Mouse (Mus musculus): ENCODE results near the gene Rnf149.
"Not testable (repeated sequence)": the region's sequence is repeated elsewhere in the genome, so short reads cannot be mapped to it uniquely, and the experiment has no call there.

Gene Rnf149

GRCm38 (mm10) chr1:39577253-39577705, at the start of gene Rnf149:
Gene Rnf149, minus strand, starts transcription at chr1:39577405.
- DNase-seq (ENCODE audit: low read depth, low spot score) = peak; percentile 94

GRCm38 (mm10) chr1:39625491-39625890, 48.3 kb upstream of the Rnf149 start:
- DNase-seq (ENCODE audit: low read depth, low spot score) = no peak

GRCm38 (mm10) chr1:39623729-39624128, 46.5 kb upstream of the Rnf149 start:
- no peak for DNase-seq (ENCODE audit: low read depth, low spot score)

- DNase-seq (ENCODE audit: low read depth, low spot score) = no peak
Observed at GRCm38 (mm10) chr1:39623106-39623505, 45.9 kb upstream of the Rnf149 start.

- DNase-seq (ENCODE audit: low read depth, low spot score) = no peak
Observed at GRCm38 (mm10) chr1:39618524-39618923, 41.3 kb upstream of the Rnf149 start.

- DNase-seq (ENCODE audit: low read depth, low spot score) = no peak
Observed at GRCm38 (mm10) chr1:39615526-39615925, 38.3 kb upstream of the Rnf149 start.

DNA sequence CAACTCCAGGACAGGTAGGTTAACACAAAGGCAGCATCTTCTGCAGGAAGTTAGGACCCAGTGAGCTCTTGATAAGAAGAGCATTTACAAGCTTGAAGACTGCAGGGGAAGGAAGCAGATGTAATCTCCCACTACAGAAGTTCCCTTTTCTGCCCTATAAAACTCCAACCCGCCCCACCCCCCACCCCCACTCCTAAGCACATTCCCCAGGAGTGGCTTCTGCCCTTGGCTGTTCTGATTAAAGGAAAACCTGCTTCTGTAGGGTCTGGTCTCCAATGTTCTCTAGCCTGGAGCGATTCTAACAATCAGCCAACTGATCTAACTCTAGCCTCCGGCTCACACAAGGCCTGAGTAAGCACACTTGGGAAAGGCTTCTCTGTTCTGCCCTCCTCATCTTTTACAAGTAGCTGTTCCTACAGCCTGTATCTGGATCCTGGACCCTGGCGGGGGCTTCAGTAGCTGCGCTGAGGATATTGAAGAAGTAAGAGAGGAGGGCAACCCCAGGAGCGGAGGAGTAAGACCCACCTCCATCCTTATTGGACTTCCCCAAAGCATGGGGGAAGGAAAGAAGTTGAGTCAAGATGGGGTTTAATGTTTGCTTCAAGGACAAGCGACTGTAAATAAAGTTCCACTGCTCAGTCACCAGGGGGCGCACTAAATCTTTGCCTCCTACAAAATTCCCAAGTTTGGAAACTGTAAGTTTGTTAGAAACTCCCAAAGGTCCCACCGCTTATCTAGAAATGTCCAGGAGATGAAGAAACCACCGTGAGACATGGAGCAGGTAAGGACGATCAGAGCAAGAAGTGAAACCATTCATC, 37.5 kb upstream of the Rnf149 start:
- DNase-seq (ENCODE audit: low read depth, low spot score) = peak; percentile 89

DNA sequence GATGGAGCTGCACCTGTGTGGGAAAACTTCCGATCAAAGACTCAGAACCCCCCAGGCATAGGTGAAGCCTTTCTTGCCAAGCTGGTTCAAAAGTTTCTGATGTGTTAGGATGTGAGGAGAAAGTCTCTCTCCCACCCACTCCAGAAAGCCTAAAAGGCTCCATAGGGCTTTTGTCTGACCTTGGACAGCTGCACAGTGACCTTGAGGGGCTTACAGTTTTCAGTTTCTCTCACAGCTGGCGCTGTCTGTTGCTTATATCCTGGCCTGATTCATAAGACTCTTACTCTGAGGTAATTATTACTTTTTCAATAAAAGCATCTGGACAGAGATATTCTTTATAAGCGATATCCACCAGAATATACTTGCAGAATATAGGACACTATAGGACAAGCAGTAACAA, 35.9 kb upstream of the Rnf149 start:
- DNase-seq (ENCODE audit: low read depth, low spot score) = no peak

GRCm38 (mm10) chr1:39612491-39612890, 35.3 kb upstream of the Rnf149 start:
- DNase-seq (ENCODE audit: low read depth, low spot score) = no peak

- DNase-seq (ENCODE audit: low read depth, low spot score) = no peak
Observed at GRCm38 (mm10) chr1:39608534-39608933, 31.3 kb upstream of the Rnf149 start.

DNA sequence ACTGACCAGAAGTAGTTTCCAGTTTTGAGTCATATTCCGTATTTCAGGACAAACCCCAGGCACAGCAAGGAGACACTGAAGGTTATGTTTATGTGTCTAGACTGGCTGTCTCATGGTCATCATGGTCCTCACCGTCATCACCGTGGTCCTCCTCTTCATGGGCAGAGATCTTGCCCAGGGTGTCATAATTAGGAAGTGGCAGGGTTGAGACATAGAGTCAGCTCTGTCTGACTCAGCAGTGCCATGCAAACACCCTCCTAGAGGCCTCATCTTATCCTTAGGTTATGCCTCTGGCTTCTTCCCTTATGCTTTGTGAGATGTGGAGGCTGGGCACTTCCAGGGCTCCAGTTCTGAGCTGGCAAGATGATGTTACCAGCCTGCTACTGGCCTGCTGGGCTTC, 25.3 kb upstream of the Rnf149 start:
- DNase-seq (ENCODE audit: low read depth, low spot score) = no peak

DNA sequence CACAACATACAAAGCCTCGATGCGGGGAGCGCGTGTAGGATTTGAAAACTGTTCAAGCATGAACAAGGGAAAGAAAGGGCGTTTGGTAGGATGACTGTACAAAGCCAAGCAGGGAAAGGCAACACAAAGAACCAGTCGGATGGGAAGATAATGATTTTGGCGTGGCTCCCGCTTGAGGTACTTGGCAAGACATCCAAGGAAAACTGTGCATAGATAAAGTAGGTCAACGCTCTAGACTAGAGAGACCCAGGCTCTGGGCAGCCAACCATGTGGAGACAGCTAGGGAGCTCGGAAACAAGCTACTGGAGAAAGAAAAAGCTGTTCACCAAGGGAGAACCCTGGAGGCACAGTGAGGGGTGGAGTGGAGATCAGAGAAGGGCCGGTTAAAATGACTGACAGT, 21.5 kb upstream of the Rnf149 start:
- no peak for DNase-seq (ENCODE audit: low read depth, low spot score)

DNA sequence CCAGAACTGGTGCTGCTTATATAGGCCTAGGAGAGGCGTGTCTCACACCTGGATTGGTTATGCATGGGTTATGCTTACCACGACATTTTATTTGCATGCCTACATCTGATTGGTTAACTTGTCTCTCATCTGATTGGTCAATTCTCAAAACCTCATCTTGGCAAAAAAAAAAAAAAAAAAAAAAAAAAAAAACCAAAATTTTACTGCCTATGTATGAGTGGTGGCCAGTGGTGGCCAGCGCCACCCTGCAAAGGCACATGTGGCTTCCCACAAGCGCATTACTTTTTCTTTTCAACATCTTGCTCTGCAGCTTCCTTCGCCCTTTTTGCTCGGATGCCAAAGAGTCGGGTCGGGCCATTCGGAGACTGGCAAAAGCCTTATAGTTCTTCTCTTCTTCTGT, 19.9 kb upstream of the Rnf149 start:
- not testable (repeated sequence) for DNase-seq (ENCODE audit: low read depth, low spot score)

GRCm38 (mm10) chr1:39593836-39594235, 16.6 kb upstream of the Rnf149 start:
- no peak for DNase-seq (ENCODE audit: low read depth, low spot score)

DNA sequence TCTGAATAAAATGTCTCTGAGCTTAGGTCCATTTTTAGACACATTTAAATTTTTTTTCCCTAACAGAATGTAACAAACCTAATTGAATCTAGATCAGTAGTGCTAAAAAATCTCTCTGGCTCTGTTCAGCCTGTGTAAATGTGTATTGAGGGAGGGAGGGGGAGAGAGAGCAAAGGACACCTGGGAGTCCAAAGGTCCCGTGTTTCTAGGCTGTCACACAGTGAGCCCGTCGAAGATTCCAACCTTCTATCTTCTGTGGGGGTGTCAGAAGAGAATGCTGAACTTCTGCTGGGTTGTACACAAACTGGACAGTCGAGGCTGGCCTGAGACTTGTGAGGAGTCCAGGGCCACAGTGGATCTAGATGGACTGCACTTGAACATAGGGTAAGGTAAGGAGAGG, 14.9 kb upstream of the Rnf149 start:
- no peak for DNase-seq (ENCODE audit: low read depth, low spot score)

DNA sequence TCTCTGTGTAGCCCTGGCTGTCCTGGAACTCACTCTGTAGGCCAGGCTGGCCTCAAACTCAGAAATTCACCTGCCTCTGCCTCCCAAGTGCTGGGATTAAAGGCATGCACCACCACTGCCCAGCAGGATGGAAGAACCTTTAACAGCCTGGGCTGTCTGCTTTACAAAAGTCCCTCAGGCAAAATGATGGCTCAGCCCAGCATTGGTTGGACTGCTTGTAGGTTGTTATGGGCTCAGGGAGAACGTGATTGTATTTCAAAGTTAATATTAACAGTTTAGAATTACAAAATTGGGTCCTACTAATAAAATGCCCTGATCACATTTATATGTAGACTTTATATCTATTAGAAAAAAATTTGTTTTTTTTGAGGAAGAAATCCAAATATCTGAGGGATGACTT, 14.4 kb upstream of the Rnf149 start:
- DNase-seq (ENCODE audit: low read depth, low spot score) = not testable (repeated sequence)

DNA sequence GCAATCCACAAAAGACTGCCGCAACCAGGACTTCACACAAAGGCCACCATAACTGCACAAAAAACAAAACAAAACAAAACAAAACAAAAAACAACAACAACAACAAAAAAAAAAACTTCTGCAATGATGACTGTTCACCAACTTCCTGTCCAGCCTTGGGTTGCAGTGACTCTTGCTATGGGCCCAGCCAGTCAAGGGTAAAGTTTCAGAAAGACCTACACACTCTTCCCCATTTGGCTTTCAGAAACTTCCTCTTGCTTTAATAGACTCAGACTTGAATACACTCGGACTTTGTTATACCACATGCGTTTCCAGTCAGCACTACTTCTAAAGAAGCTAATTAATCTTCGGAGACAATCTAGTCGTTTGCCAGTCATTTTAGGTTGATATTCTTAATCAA, 13.0 kb upstream of the Rnf149 start:
- no peak for DNase-seq (ENCODE audit: low read depth, low spot score)

DNA sequence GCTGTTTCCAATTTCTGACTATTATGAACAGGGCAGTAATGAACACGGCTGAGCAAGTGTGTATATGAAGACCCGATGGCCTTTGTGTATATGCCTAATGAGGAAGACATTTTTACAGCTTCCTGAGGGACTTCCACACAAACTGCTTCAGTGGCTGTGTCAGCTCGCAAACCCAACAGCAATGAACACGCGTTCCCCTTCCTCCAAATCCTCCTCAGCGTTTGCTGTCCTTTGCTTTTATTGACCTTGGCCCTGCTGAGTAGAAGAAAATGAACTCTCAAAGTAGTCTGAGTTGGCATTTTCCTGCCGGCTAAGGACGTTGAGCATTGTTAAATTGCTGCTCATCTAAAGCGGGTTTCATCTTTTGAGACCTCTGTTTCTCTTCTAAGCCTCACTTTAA, 8.2 kb upstream of the Rnf149 start:
- DNase-seq (ENCODE audit: low read depth, low spot score) = no peak

DNA sequence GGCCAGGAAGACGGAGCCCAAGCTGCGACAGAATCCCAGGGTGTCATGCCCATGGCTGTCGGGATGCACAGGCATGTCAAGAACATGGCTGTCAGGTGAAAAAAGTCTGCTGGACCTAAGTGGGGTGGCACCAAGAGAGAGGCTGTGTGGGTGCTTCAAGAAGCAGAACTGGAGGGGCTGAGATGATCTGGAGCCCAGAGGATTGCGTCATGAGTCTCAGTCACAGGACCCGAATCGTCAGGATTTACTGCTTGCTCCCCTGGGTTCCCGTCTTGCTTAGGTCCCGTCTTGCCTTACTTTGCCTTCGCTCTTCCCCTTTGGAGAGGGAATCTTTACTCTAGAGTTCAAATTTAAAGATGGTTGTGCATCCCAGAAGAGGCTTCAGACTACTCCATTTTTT, 6.0 kb upstream of the Rnf149 start:
- no peak for DNase-seq (ENCODE audit: low read depth, low spot score)

- DNase-seq (ENCODE audit: low read depth, low spot score) = no peak
Observed at GRCm38 (mm10) chr1:39581215-39581614, 4.0 kb upstream of the Rnf149 start.

- DNase-seq (ENCODE audit: low read depth, low spot score) = no peak
Observed at GRCm38 (mm10) chr1:39579139-39579538, 1.9 kb upstream of the Rnf149 start.

DNA sequence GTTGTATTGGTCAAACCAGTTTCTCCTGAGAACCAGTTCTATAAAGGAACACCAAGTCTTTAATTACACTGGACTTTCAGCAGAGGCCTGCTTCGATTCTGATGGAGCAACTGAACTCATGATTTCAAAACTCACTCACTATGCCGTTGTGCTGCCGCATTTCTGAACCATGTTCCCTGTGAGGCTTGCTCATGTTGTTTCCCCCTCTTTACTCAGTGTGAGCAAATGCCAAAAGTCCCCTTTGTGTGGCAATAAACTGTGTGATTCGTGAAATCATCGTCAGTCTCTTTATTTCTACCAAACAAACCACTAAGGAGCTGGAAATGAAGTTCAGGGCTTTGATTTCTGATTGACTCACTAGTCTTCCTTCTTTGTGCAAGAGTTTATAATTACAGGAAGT, 1.2 kb upstream of the Rnf149 start:
- no peak for DNase-seq (ENCODE audit: low read depth, low spot score)

GRCm38 (mm10) chr1:39576431-39577243, 568 bp downstream of the Rnf149 start:
- DNase-seq (ENCODE audit: low read depth, low spot score) = peak; percentile 57
